Mouse (Mus musculus): ENCODE data around the gene Vps52.

- TF ChIP-seq CTCF (IDR thresholded peaks at IDR 0.05; ENCODE audit: low read depth, low read length), result no peak
- TF ChIP-seq POLR2A (IDR thresholded peaks at IDR 0.05; ENCODE audit: extremely low read depth, insufficient read depth, low read length), result no peak
Observed at GRCm38 (mm10) chr17:33935422-33936055, 20.1 kb upstream of the Vps52 start.

All from liver, adult 2 months (tissue).